Mouse (Mus musculus) embryonic facial prominence, embryonic 14.5 days (tissue): Measurements from ENCODE around the gene Rusc2. TPM values are rescaled to one million over a fixed set of nuclear protein-coding genes. Genes with fewer than 3 reads are reported as not detected.

ENCODE experiments used
- ATAC-seq: fragments of 200-750 bp; cut with Nextera tagmentation; 2 replicates; pipeline ENCODE4 v1.8.0; 2017; ENCODE audit warnings: low read depth, moderate number of reproducible peaks, moderate TSS enrichment
- DNase-seq: peaks from one replicate; pipeline ENCODE4 v3.0.0-alpha.2; 2015; ENCODE audit warnings: low spot score
- H3K27ac ChIP-seq: fragments of 300-500 bp; sonication (generic); replicated peaks from 2 replicates; pipeline ENCODE4 v1.5.1; 2014; ENCODE audit warnings: low read depth, mild to moderate bottlenecking, low read length, moderate library complexity
- H3K27me3 ChIP-seq: fragments of 300-500 bp; sonication (generic); replicated peaks from 2 replicates; pipeline ENCODE4 v1.6.1; 2014; ENCODE audit warnings: low read length; ENCODE audit not compliant: control insufficient read depth, insufficient read depth
- H3K36me3 ChIP-seq: fragments of 300-500 bp; sonication (generic); 2 replicates; pipeline ENCODE4 v1.6.1; 2014; ENCODE audit warnings: low read length, mixed read lengths; ENCODE audit not compliant: control insufficient read depth, insufficient read depth
- H3K4me1 ChIP-seq: fragments of 300-500 bp; sonication (generic); 2 replicates; pipeline ENCODE4 v1.6.1; 2014; ENCODE audit warnings: antibody characterized with exemption, low read length; ENCODE audit not compliant: control insufficient read depth, insufficient read depth
- H3K4me2 ChIP-seq: fragments of 300-500 bp; sonication (generic); 2 replicates; pipeline ENCODE4 v1.6.1; 2014; ENCODE audit warnings: low read depth, mild to moderate bottlenecking, low read length, moderate library complexity, mixed read lengths
- H3K4me3 ChIP-seq: fragments of 300-500 bp; sonication (generic); 2 replicates; pipeline ENCODE4 v1.5.1; 2014; ENCODE audit warnings: low read depth, mild to moderate bottlenecking, low read length
- H3K9ac ChIP-seq: fragments of 300-500 bp; sonication (generic); 2 replicates; pipeline ENCODE4 v1.6.1; 2014; ENCODE audit warnings: low read depth, mild to moderate bottlenecking, low read length, moderate library complexity, mixed read lengths
- H3K9me3 ChIP-seq: fragments of 300-500 bp; sonication (generic); 2 replicates; pipeline ENCODE4 v1.6.1; 2016; ENCODE audit warnings: low read length; ENCODE audit not compliant: control insufficient read depth
- WGBS: fragments of 180-500 bp; shearing (Covaris S2); extraction: QIAGEN DNeasy Blood & Tissue Kit; methylation state at CpG from one replicate; pipeline ENCODE4 v1.1.7; 2014; 5-methylcytosine and 5-hydroxymethylcytosine counted together
- polyA plus RNA-seq: library from polyadenylated mRNA; unstranded; fragments of >200 nt; fragmentation: Nextera tagmentation; extraction: Ambion mirVana; gene quantifications from 2 replicates; pipeline ENCODE4 v1.2.1, GENCODE M21; 2014

Rusc2 gene
- polyA plus RNA-seq, 1 experiment from 2014 or later: 11.5 TPM

GRCm38 (mm10) chr4:43400976-43401375, 19.2 kb downstream of the Rusc2 start:
- Histone ChIP-seq H3K27me3 (no peaks in the 10 kb centered on the region), H3K9me3 (no peaks in the 10 kb centered on the region), H3K4me1 (peaks cover 49% of the 10 kb centered on the region), H3K4me2 (peak overlapping the region; percentile 5; the same call in 1 of the 2 replicates), H3K4me3 (no peak overlapping the region), H3K9ac (0 out of 2 replicates have a peak overlapping the region, but pooled peaks have one; percentile 20), H3K36me3 (no peaks in the 10 kb centered on the region), H3K27ac (peak overlapping the region; percentile 67; the same call in 1 of the 2 replicates)
- DNase-seq: peak; percentile 83
- 10% methylated on average over 10 of the region's 10 CpGs for WGBS
- ATAC-seq: peak; percentile 74

DNA sequence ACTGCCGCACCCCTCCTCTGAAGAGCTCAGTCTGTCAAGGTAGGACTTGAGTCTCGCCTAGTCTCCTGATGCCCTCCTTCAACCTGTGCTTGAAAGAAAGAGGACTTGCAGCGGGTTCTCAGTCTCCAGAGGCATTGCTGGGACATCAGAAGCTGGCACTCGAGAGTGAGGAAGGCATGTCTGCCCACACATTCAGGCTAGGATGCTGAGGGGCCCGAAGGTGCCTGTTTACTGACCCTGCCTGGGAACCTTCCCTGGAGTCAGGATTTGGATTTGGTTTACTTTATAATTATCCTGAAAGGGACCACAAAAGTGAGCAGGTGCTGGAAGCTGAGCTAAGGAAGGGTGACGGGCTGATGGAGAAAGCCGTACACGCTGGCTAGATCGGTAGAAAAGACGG, 19.7 kb downstream of the Rusc2 start:
- WGBS: 79% methylated on average over 10 of the region's 10 CpGs
- peak overlapping the region; percentile 5; the same call in 1 of the 2 replicates for H3K4me2 ChIP-seq
- H3K27me3 ChIP-seq: no peaks in the 10 kb centered on the region
- no peaks in the 10 kb centered on the region for H3K36me3 ChIP-seq
- ATAC-seq (no peak), DNase-seq (no peak)
- 0 out of 2 replicates have a peak overlapping the region, but pooled peaks have one; percentile 20 for H3K9ac ChIP-seq
- H3K27ac ChIP-seq: no peak overlapping the region; the same call in 1 of the 2 replicates
- peaks cover 50% of the 10 kb centered on the region for H3K4me1 ChIP-seq
- H3K9me3 ChIP-seq: no peaks in the 10 kb centered on the region
- H3K4me3 ChIP-seq: no peak overlapping the region

GRCm38 (mm10) chr4:43402212-43402611, 20.4 kb downstream of the Rusc2 start:
- ATAC-seq: no peak
- H3K9ac ChIP-seq: no peak overlapping the region
- H3K4me3 ChIP-seq: no peak overlapping the region
- H3K27ac ChIP-seq: no peak overlapping the region
- no peaks in the 10 kb centered on the region for H3K36me3 ChIP-seq
- no peak overlapping the region for H3K4me2 ChIP-seq
- no peak for DNase-seq
- peaks cover 53% of the 10 kb centered on the region for H3K4me1 ChIP-seq
- no peaks in the 10 kb centered on the region for H3K9me3 ChIP-seq
- H3K27me3 ChIP-seq: no peaks in the 10 kb centered on the region
- 65% methylated on average over 9 of the region's 9 CpGs for WGBS

DNA sequence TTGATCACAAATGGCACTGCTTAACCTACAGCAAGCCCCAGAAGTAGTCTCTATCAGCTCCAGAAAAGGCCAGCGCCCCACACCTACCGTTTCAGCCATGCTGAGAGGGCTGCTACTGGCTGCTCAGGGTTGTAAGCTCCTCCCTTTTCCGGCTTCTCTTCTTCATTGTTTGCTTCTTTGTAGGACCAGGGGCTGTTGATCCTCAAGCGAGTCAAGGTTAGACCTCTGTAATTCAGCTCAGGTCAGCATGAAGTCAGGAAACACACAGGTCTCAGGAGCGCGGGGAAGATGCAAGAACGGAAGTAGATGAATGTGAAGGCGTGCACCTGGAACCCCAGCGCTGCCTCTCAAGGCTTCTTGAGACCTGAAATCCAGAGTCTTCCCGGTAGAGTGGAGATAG, 22.9 kb downstream of the Rusc2 start:
- ATAC-seq (no peak), DNase-seq (no peak)
- Histone ChIP-seq H3K4me1 (peaks cover 41% of the 10 kb centered on the region), H3K27ac (no peak overlapping the region), H3K9ac (no peak overlapping the region), H3K36me3 (no peaks in the 10 kb centered on the region), H3K4me2 (no peak overlapping the region), H3K27me3 (no peaks in the 10 kb centered on the region), H3K9me3 (no peaks in the 10 kb centered on the region), H3K4me3 (no peak overlapping the region)
- 92% methylated on average over 10 of the region's 10 CpGs for WGBS

- no peaks in the 10 kb centered on the region for H3K9me3 ChIP-seq
- ATAC-seq (peak; percentile 97), DNase-seq (peak; percentile 95)
- H3K4me3 ChIP-seq: peak overlapping the region; percentile 50
- 1% methylated on average over 24 of the region's 28 CpGs for WGBS
- H3K36me3 ChIP-seq: no peaks in the 10 kb centered on the region
- H3K4me2 ChIP-seq: peak overlapping the region; percentile 62
- no peaks in the 10 kb centered on the region for H3K27me3 ChIP-seq
- peaks cover 24% of the 10 kb centered on the region for H3K4me1 ChIP-seq
- H3K9ac ChIP-seq: peak overlapping the region; percentile 67
- peak overlapping the region; percentile 87 for H3K27ac ChIP-seq
Observed at GRCm38 (mm10) chr4:43406162-43406971, 24.6 kb downstream of the Rusc2 start.

GRCm38 (mm10) chr4:43407071-43407920, 25.5 kb downstream of the Rusc2 start:
- 63% methylated on average over 12 of the region's 12 CpGs for whole genome bisulfite sequencing
- no peak for DNase-seq
- Histone ChIP-seq H3K4me3 (peak overlapping the region; percentile 50), H3K36me3 (no peaks in the 10 kb centered on the region), H3K27me3 (no peaks in the 10 kb centered on the region), H3K27ac (peak overlapping the region; percentile 87), H3K9ac (peak overlapping the region; percentile 67), H3K4me1 (peaks cover 18% of the 10 kb centered on the region), H3K9me3 (no peaks in the 10 kb centered on the region), H3K4me2 (peak overlapping the region; percentile 62)
- ATAC-seq: no peak

- Histone ChIP-seq H3K27me3 (no peaks in the 10 kb centered on the region), H3K4me3 (no peak overlapping the region), H3K4me1 (no peaks in the 10 kb centered on the region), H3K9ac (no peak overlapping the region), H3K4me2 (no peak overlapping the region), H3K27ac (no peak overlapping the region), H3K9me3 (no peaks in the 10 kb centered on the region), H3K36me3 (peaks cover 34% of the 10 kb centered on the region)
- WGBS: 88% methylated on average over 14 of the region's 14 CpGs
- no peak for DNase-seq
- no peak for ATAC-seq
Observed at GRCm38 (mm10) chr4:43414761-43415160, 33.0 kb downstream of the Rusc2 start.

- no peak overlapping the region for H3K27ac ChIP-seq
- no peaks in the 10 kb centered on the region for H3K4me1 ChIP-seq
- ATAC-seq (no peak), DNase-seq (no peak)
- H3K36me3 ChIP-seq: peaks cover 34% of the 10 kb centered on the region
- WGBS: 86% methylated on average over 24 of the region's 29 CpGs
- H3K9ac ChIP-seq: no peak overlapping the region
- no peak overlapping the region for H3K4me3 ChIP-seq
- H3K9me3 ChIP-seq: no peaks in the 10 kb centered on the region
- no peaks in the 10 kb centered on the region for H3K27me3 ChIP-seq
- H3K4me2 ChIP-seq: no peak overlapping the region
Observed at GRCm38 (mm10) chr4:43415221-43416070, 33.7 kb downstream of the Rusc2 start.
